Mouse (Mus musculus): ENCODE results near the gene Fbxl16.
"Not testable (repeated sequence)": the region's sequence is repeated elsewhere in the genome, so short reads cannot be mapped to it uniquely, and the experiment has no call there.

The Fbxl16 gene

DNA sequence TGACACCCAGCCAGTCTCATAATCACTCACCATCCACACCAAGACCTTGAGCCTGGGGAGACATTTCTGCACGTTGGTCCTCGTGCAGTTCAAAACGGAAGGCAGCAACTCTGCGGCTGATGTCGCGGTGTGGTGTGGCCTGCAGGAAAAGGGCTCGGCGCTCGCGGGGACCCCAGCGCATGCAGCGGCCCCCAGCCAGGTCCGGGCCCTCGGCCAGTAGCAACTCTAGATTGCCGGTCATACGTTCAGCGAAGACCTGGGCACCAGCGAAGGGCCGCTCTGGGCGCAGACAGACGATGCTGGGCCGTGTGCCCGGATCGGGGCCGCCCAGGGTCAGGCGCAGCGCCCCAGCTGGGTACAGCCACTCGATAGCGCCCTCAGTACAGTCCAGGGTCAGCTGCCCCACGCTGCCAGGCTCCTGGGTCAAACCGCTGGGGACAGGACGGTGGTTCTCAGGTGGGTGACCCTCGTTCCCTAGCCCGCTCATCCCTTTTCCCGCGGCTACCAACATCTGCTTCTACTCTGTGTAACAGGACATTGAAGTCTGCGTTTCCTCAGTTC lies 12.6 kb upstream of the Fbxl16 start:
- DNase-seq = peak; percentile 31

DNA sequence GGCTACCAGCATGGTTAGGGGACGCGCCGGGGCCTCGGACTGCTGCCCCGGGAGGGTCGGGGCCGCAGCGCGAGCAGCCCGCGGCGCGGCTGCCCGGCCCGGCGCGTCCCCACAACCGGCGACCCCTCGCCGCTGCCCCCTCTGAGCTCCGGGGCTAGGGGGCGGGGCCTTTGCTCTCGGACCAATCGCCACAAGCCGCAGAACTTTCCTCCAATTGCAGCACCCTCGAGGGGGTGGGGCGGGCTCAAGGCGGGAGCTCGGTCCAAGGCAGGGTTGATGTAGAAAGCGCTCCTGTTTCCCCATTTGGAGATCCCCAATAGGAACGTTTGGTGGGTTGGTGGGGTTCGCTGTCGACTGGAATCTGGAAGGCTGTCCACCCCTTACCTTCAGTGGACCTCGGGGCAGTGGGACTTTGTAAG lies 11.9 kb upstream of the Fbxl16 start, which contains the start of gene Metrn:
Metrn (minus strand) TSS at position 186 of the 419 bp plus-strand sequence.
- peak; percentile 94 for DNase-seq

DNA sequence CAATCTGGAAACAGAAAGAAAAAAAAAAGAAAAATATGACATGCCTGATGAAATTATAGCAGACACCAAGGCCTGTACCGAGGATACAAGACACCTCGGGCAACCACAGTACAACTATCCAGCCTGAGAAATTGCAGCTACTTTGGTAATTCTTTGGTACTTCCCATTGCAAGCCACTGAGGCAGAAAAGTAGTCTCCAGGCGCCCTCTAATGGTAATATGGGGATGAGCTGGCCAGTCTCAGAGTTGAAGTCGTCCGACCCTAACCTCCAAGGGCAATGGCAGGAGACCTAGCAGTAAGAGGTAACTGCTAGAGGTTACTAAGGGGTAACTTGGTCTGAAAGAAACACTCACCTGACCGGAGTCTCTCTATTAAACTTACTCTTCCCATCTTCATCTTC lies 7.9 kb upstream of the Fbxl16 start:
- peak; percentile 77 for DNase-seq

GRCm38 (mm10) chr17:25802825-25803517 lies 5.9 kb upstream of the Fbxl16 start:
- no peak for DNase-seq

DNA sequence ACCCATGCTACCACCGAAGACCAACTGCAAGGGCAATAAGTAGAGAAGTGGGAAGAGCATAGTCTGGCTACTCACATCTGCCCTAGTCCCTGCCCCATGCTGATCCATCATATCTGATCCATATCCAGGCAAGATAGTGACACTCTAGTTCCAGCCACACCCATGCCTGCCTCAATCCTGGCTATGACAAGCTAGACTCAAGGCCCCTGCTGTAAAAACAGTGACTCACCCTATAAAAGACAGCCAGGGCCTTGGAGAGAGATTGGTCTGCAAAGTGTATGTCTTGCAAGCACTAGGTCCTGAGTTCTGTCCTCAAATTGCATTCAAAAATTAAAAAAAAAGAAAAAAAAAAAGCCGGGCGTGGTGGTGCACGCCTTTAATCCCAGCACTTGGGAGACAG lies 2.4 kb upstream of the Fbxl16 start:
- no peak for DNase-seq

DNA sequence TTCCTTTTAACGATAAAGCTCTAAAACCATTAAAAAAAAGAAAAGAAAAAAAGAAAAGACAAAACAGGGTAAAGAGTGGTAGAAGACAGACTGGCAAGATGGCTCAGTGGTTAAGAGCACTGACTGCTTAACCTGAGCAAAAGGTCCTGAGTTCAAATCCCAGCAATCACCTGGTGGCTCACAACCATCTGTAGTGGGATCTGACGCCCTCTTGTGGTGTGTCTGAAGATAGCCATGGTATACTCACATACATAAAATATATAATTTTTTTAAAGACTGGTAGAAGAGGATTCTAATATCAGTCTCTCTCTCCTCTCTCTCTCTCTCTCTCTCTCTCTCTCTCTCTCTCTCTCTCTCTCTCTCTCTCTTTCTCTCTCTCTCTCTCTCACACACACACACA lies 1.4 kb upstream of the Fbxl16 start:
- not testable (repeated sequence) for DNase-seq

- DNase-seq = no peak
Observed at GRCm38 (mm10) chr17:25808028-25808427, 857 bp upstream of the Fbxl16 start.

DNA sequence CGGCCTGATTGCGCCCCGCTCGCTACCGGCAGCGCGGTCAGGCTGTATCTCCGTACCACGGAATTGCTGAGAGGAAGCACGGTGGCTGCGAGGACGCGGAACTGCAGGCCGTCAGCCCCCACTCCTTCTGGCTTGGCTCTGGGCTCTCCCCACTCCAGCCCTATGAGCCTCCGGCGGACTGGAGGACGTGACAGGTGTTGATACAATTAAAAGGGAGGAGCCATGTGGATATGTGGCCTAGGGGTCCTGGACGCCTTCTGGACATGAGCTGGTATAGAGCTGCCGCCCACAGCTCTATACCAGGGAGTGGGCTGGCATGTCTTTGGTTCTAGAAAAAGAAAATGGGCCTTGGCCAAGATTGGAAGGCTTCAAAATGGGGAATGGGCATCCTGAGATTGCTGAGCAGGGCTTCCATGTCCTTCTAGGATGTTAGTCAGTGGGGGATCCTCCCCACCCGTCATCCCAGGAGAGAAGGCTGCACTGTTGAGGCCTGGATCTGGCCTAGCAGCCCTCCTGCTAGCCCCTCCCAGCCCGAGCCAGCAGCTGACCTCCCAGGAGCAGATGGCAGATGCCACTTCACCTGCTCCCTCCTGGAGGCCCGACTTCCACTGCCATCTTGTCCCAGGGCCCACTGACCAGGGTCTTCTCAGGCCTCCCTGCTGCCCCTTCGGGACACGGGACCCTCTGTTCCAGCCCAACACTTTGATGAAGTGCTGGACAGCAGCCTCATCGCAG lies 888 bp downstream of the Fbxl16 start:
- no peak for DNase-seq

GRCm38 (mm10) chr17:25810890-25811289 lies 2.0 kb downstream of the Fbxl16 start:
- DNase-seq = no peak

GRCm38 (mm10) chr17:25813471-25813870 lies 4.6 kb downstream of the Fbxl16 start:
- DNase-seq = peak; percentile 80

GRCm38 (mm10) chr17:25817662-25818061 lies 8.8 kb downstream of the Fbxl16 start:
- DNase-seq = no peak

- no peak for DNase-seq
Observed at GRCm38 (mm10) chr17:25818851-25819780, 10.2 kb downstream of the Fbxl16 start.

- peak; percentile 83 for DNase-seq
Observed at GRCm38 (mm10) chr17:25823452-25823851, 14.6 kb downstream of the Fbxl16 start, which contains the start of gene Wdr24. Gene Wdr24 (plus strand): TSS chr17:25823627.

DNA sequence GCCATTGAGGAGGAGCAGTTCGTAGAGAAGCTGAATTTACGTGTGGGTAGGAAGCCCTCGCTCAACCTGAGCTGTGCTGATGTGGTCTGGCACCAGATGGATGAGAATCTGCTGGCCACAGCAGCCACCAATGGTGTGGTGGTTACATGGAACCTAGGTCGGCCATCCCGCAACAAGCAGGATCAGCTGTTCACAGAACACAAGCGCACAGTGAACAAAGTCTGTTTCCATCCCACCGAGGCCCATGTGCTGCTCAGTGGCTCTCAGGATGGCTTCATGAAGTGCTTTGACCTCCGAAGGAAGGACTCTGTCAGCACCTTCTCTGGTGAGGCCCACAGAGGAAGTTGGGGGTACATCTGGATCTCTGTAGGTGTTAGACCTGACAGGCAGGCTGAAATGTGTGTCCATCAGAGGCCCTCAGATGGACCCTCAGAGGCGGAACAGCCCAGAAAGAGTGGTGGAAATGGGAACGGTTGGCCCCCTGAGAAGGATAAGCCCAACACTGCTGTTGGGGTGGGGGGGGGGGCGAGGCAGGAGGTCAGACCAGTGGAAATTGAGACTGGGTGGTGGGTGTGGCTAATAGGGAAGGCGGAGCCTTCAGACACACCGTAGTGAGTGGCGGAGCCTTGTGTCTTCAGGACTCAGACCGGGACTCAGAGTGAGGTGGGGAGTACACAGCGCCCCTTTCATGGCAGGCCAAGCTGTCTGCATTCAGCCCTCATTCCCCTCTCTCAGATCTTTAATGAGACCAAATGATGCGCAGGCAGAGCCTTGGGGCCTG lies 15.7 kb downstream of the Fbxl16 start:
- DNase-seq = no peak

DNA sequence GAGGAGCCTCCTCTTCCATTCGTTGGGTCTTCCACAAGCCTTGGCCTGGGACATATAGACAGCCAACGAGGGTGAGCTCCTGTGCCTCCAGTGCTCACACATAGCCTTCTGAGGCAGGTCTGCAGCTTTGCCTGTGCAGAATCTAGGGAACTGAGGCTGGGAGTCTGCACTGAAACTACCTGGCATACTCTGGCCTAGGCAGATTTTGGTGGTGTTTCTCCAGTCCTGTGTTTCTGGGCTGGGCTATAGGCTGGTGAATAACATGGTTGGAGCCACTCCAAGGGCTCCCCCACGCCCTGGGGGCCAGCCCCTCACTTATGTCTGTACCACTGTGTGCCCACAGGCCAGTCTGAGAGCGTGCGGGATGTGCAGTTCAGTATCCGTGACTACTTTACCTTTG lies 16.4 kb downstream of the Fbxl16 start:
- DNase-seq = no peak

DNA sequence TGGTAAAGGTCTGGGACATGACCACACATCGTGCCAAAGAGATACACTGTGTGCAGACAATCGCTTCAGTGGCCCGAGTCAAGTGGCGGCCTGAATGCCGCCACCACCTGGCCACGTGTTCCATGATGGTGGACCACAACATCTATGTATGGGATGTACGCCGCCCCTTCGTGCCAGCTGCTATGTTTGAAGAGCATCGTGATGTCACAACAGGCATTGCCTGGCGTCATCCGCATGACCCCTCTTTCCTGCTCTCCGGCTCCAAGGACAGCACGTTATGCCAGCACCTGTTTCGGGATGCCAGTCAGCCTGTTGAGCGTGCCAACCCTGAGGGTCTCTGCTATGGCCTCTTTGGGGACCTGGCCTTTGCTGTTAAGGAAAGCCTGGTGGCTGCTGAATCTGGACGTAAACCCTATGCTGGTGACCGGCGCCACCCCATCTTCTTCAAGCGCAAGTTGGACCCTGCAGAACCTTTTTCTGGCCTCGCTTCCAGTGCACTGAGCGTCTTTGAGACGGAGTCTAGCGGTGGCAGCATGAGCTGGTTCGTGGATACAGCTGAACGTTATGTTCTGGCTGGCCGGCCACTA lies 17.2 kb downstream of the Fbxl16 start:
- no peak for DNase-seq

- DNase-seq = no peak
Observed at GRCm38 (mm10) chr17:25827011-25827410, 18.1 kb downstream of the Fbxl16 start.

- DNase-seq = no peak
Observed at GRCm38 (mm10) chr17:25827546-25828222, 18.8 kb downstream of the Fbxl16 start.

GRCm38 (mm10) chr17:25828223-25828594 lies 19.3 kb downstream of the Fbxl16 start:
- DNase-seq = peak; percentile 41

DNA sequence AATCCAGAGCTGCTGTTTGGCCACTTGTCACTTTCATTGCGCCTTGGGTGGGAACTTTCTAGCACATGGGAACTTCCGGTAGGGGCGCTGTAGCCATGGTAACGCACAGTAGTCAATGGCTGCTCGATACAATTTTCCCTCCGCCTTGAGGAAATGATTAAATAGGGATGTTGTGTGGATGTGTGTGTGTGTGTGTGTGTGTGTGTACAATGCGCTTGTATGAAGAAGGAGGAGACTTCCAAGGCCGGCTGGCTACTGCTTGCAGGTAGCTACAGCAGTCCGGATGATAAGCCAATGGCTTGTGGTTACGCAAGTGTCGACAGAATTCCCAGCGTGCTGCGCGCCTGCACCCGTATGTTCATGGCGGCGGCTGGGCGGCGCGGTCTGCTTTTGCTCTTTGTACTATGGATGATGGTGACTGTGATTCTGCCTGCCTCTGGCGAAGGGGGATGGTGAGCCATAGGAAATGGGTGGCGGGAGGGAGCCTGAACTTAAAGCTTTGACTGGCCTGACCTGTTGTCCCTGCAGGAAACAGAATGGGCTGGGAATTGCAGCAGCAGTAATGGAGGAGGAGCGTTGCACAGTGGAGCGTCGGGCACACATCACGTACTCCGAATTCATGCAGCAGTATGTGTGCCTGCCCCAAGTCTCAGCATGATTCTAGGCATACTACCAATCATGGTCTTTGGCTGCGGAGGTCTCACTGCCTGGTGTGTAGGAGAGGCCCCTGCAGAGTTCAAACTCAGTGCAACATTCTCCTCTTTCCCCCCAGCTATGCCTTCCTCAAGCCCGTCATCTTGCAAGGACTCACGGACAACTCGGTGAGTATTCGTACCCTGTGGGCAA lies 20.1 kb downstream of the Fbxl16 start, which contains the start of gene Jmjd8:
Jmjd8 (plus strand) TSS at position 156 of the 846 bp plus-strand sequence.
- peak; percentile 78 for DNase-seq
